Mouse (Mus musculus) fat pad, adult 2 months (tissue): ENCODE measurements around the gene Trpv3.

Experiments
- DNase-seq: peaks from one replicate; pipeline ENCODE4 v3.0.0-alpha.2; 2011; ENCODE audit warnings: low read depth, low spot score; ENCODE audit errors: extremely low read depth

Gene Trpv3

GRCm38 (mm10) chr11:73267267-73267666, at the start of gene Trpv3:
TSS of gene Trpv3 (plus strand) at chr11:73267388.
- no peak for DNase-seq

GRCm38 (mm10) chr11:73219671-73220070, 47.5 kb upstream of the Trpv3 start:
- DNase-seq = no peak

GRCm38 (mm10) chr11:73220651-73221050, 46.5 kb upstream of the Trpv3 start:
- DNase-seq = no peak

- no peak for DNase-seq
Observed at GRCm38 (mm10) chr11:73222846-73223245, 44.3 kb upstream of the Trpv3 start.

- no peak for DNase-seq
Observed at GRCm38 (mm10) chr11:73223966-73224365, 43.2 kb upstream of the Trpv3 start.

GRCm38 (mm10) chr11:73225856-73226255, 41.3 kb upstream of the Trpv3 start:
- DNase-seq = no peak

- DNase-seq = no peak
Observed at GRCm38 (mm10) chr11:73228881-73229280, 38.3 kb upstream of the Trpv3 start.

GRCm38 (mm10) chr11:73230081-73230480, 37.1 kb upstream of the Trpv3 start:
- no peak for DNase-seq

GRCm38 (mm10) chr11:73232513-73232912, 34.7 kb upstream of the Trpv3 start:
- no peak for DNase-seq

GRCm38 (mm10) chr11:73233992-73234391, 33.2 kb upstream of the Trpv3 start, which contains the start of gene Trpv1:
TSS of gene Trpv1 (plus strand) at chr11:73234292.
- DNase-seq = no peak

GRCm38 (mm10) chr11:73235990-73236701, 31.0 kb upstream of the Trpv3 start:
- DNase-seq = peak; percentile 82

GRCm38 (mm10) chr11:73236731-73237130, 30.5 kb upstream of the Trpv3 start:
- DNase-seq = no peak

GRCm38 (mm10) chr11:73242199-73242598, 25.0 kb upstream of the Trpv3 start:
- DNase-seq = no peak

- DNase-seq = no peak
Observed at GRCm38 (mm10) chr11:73242777-73243176, 24.4 kb upstream of the Trpv3 start.

GRCm38 (mm10) chr11:73257362-73257945, 9.7 kb upstream of the Trpv3 start:
- no peak for DNase-seq

GRCm38 (mm10) chr11:73258664-73259063, 8.5 kb upstream of the Trpv3 start:
- DNase-seq = peak; percentile 76

- peak; percentile 78 for DNase-seq
Observed at GRCm38 (mm10) chr11:73260457-73260856, 6.7 kb upstream of the Trpv3 start.

- DNase-seq = no peak
Observed at GRCm38 (mm10) chr11:73261385-73261784, 5.8 kb upstream of the Trpv3 start.

GRCm38 (mm10) chr11:73274821-73275220, 7.6 kb downstream of the Trpv3 start:
- no peak for DNase-seq

GRCm38 (mm10) chr11:73280710-73281109, 13.5 kb downstream of the Trpv3 start:
- DNase-seq = no peak

GRCm38 (mm10) chr11:73281528-73282027, 14.4 kb downstream of the Trpv3 start:
- no peak for DNase-seq

GRCm38 (mm10) chr11:73283369-73283768, 16.2 kb downstream of the Trpv3 start:
- DNase-seq = no peak
